Mouse (Mus musculus): ENCODE results near the gene Ubap1.

GRCm38 (mm10) chr4:41369702-41370437, 21.1 kb downstream of the Ubap1 start:
- no peak for TF ChIP-seq CTCF (IDR thresholded peaks at IDR 0.05; ENCODE audit: borderline replicate concordance, insufficient read depth, low read depth, low read length)
- TF ChIP-seq POLR2A (IDR thresholded peaks at IDR 0.05; ENCODE audit: borderline replicate concordance, insufficient read depth, low read length), result no peak

Measured in cerebellum, adult 2 months (tissue).